Mouse (Mus musculus): ENCODE measurements around the gene Nrm. TPM values are rescaled to one million over a fixed set of nuclear protein-coding genes. Genes with fewer than 3 reads are reported as not detected.
"Not testable (repeated sequence)": the region's sequence is repeated elsewhere in the genome, so short reads cannot be mapped to it uniquely, and the experiment has no call there.

The Nrm gene
- polyA plus RNA-seq, 1 experiment from 2014 or later, result 84.5 TPM

DNA sequence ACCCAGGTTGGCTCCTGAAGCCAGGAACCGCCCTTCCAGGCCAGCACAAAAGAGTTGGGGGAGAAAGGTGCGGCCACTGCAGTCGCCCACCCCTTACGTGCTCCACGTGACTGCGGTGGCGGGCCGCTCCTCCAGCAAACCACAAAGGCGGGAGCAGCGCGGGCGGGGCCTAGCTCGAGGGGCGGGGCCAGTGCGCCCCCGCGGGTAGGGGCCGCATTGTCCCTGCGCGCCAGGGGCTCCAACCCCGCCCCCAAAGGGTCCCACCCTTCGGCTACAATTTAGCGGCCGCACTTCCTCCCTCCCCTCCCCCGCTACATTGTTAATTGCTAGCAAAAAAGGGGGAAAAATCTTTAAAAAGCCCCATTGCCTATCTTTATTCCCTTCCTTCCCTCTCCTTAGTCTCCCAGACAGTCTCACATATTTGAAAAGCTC, 24.1 kb upstream of the Nrm start:
- Histone ChIP-seq H3K4me1 (peaks cover 39% of the 10 kb centered on the region), H3K36me3 (peaks cover 50% of the 10 kb centered on the region), H3K27ac (replicated peaks) (peak overlapping the region; percentile 99), H3K27me3 (ENCODE audit: low read depth, poor library complexity, severe bottlenecking) (no peaks in the 10 kb centered on the region), H3K4me3 (peak overlapping the region; percentile 80), H3K9me3 (replicated peaks) (no peaks in the 10 kb centered on the region)
- peak; percentile 93 for DNase-seq (ENCODE audit: low spot score)
- WGBS, result 0% methylated on average over 25 of the region's 25 CpGs

DNA sequence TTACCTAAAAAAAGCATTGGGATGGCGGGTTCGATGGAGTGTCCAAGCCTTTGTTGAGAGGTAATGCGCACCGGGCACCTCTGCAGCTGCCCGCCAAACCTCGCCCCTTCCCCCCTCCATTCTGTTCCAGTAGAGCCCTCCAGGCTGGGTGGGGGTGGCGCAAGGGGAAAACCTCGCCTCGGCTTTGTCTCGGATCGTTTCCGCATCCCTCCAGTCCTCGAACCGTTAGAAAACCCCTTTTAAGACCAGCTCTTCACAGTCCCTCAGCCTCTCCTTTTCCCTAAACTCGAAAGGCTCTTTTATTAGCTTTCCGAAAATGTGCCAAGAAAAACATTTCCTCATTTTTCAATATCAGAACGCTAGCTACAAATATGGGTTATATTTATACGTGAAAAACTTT, 23.6 kb upstream of the Nrm start:
- Histone ChIP-seq H3K9me3 (replicated peaks) (no peaks in the 10 kb centered on the region), H3K27me3 (ENCODE audit: low read depth, poor library complexity, severe bottlenecking) (no peaks in the 10 kb centered on the region), H3K27ac (replicated peaks) (peak overlapping the region; percentile 99), H3K4me3 (peak overlapping the region; percentile 80), H3K36me3 (peaks cover 45% of the 10 kb centered on the region), H3K4me1 (peaks cover 44% of the 10 kb centered on the region)
- DNase-seq (ENCODE audit: low spot score), result peak; percentile 70
- WGBS, result under 1% methylated on average over 18 of the region's 18 CpGs

DNA sequence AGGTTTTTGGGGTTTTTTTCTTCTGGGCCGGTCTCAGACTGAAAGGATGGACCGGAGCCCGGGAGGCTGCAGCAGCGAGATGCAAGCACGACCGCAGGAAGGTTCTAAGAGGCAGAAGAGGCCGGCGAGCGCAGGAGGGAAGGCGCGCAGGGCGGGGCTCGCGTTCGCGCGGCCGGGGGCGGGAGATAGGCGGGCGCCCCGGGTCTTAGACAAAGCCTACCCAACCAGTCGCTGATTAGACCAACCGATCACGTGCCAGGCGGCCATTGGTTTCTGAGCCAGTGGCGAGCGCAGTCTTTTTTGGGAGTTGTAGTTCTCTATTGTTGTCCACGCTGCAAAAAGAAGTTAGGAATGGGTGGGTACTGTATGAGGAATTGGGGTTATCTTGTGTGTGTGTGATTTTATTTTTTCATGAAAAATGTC, 23.0 kb upstream of the Nrm start, which contains the start of gene Tubb5:
Gene Tubb5 (minus strand): TSS at position 185 of the 423 bp plus-strand sequence.
- peak; percentile 97 for DNase-seq (ENCODE audit: low spot score)
- peaks cover 39% of the 10 kb centered on the region for H3K36me3 ChIP-seq
- H3K27me3 ChIP-seq (ENCODE audit: low read depth, poor library complexity, severe bottlenecking), result no peaks in the 10 kb centered on the region
- peak within 1 kb of the TSS; percentile 80 for H3K4me3 ChIP-seq
- H3K27ac ChIP-seq (replicated peaks), result peak within 1 kb of the TSS; percentile 99
- WGBS, result 2% methylated on average over 29 of the region's 29 CpGs
- no peaks in the 10 kb centered on the region for H3K9me3 ChIP-seq (replicated peaks)
- H3K4me1 ChIP-seq, result peaks cover 51% of the 10 kb centered on the region

DNA sequence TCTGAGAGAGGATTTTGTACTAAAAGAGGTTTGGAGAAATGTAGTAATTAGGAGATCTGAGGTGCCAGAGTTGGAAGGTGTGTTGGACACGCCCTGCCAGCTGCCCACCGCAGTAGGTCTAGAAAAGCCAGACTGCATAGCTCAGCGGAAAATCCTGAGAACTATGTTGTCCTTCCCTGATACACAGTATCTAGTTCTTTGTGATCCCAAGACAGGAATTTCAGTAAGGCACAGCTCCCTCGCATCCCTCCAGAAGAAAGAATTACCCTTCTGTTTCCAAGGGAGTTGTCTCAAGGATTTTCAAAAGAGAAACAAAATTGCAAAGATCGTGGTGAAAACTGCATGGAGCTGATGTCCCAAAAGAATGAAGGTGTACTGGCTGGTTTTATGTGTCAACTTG, 22.5 kb upstream of the Nrm start:
- peak; percentile 46 for DNase-seq (ENCODE audit: low spot score)
- H3K27me3 ChIP-seq (ENCODE audit: low read depth, poor library complexity, severe bottlenecking), result no peaks in the 10 kb centered on the region
- H3K4me3 ChIP-seq, result peak overlapping the region; percentile 80
- no peaks in the 10 kb centered on the region for H3K9me3 ChIP-seq (replicated peaks)
- 3% methylated on average over 5 of the region's 5 CpGs for WGBS
- peak overlapping the region; percentile 99 for H3K27ac ChIP-seq (replicated peaks)
- H3K36me3 ChIP-seq, result peaks cover 36% of the 10 kb centered on the region
- peaks cover 52% of the 10 kb centered on the region for H3K4me1 ChIP-seq

DNA sequence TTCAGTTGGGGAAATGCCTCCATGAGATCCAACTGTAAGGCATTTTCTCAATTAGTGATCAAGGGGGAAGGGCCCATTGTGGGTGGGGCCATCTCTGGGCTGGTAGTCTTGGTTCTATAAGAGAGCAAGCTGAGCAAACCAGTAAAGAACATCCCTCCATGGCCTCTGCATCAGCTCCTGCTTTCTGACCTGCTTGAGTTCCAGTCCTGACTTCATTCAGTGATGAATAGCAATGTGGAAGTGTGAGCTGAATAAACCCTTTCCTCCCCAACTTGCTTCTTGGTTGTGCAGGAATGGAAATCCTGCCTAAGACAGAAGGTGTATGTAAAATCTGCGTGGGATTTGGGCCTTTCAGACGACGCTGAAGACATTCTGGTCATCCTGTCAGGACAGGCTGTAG, 22.1 kb upstream of the Nrm start:
- WGBS, result 51% methylated on average over 3 of the region's 3 CpGs

DNA sequence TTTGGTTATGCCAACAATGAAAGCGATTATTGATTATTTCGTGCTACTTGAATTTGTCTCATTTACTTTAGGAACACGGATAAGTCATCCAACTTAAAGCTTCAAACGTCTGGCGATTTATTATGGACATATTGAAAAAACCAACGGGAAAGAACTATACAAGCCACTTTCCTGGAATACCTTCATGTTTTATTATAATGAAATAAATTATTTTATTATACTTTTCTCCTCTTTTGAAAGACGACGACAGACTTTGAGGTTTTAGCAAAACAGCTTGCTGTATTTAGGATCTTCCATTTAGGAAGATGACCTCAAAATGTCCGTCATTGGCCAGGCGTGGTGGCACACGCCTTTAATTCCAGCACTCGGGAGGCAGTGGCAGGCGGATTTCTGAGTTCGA, 20.6 kb upstream of the Nrm start:
- 59% methylated on average over 14 of the region's 14 CpGs for WGBS
- no peaks in the 10 kb centered on the region for H3K9me3 ChIP-seq (replicated peaks)
- H3K4me3 ChIP-seq, result peak overlapping the region; percentile 70
- peaks cover 37% of the 10 kb centered on the region for H3K4me1 ChIP-seq
- peak overlapping the region; percentile 93 for H3K27ac ChIP-seq (replicated peaks)
- H3K27me3 ChIP-seq (ENCODE audit: low read depth, poor library complexity, severe bottlenecking), result no peaks in the 10 kb centered on the region
- no peak for DNase-seq (ENCODE audit: low spot score)
- peaks cover 33% of the 10 kb centered on the region for H3K36me3 ChIP-seq

More for the DNA sequence above, 22.1 kb upstream of the Nrm start:
- Histone ChIP-seq H3K36me3 (peaks cover 34% of the 10 kb centered on the region), H3K4me3 (peak overlapping the region; percentile 80), H3K27ac (replicated peaks) (peak overlapping the region; percentile 99), H3K4me1 (peaks cover 51% of the 10 kb centered on the region)
- DNase-seq (ENCODE audit: low spot score); H3K27me3 ChIP-seq (ENCODE audit: low read depth, poor library complexity, severe bottlenecking); H3K9me3 ChIP-seq (replicated peaks): not testable (repeated sequence)

DNA sequence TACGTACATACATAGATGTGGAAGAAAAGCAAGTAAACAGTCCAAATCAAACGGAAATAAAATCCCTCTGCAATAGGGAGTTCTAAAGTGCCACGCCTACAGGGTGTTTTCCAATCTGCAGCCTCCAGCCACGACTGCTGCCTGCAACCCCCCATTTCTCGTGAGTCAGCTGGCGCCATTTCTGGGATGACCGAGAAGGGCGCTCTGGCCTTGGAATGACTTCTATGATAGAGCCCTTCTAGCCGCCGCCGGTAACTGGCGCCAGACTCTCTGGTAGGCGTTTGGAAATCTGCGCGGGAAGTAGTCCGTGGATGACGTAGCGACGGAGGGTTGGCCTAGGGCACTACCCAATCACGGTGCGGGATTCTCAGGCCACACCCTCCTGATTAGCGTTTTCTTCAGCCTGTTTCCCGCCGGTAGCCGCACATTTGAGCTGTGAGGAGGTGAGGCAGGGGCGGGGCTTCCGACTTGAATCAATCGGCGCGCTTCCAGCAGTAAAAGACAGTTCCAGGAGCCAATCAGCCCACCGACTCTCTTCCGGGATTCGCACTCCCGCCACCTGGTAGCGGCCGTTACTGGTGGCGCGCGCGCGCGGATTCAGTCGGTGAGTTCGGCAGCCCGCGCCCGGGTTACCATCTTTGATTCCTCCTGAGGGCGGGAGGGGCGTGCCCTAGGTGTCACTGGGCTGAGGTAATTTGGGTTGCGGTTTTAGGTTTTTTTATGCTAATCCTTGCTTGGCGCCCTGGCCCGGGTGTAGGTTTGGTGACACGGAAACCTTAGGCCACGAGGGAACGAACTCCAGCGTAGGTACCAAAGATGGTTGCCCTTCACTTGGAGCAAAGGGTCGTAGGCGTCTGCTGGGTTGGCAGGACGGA, 19.8 kb upstream of the Nrm start, which contains the start of gene Mdc1:
Gene Mdc1 (plus strand): TSS at position 440 of the 875 bp plus-strand sequence.
- H3K9me3 ChIP-seq (replicated peaks), result no peaks in the 10 kb centered on the region
- H3K27ac ChIP-seq (replicated peaks), result peak within 1 kb of the TSS; percentile 93
- peak within 1 kb of the TSS; percentile 70 for H3K4me3 ChIP-seq
- no peaks in the 10 kb centered on the region for H3K27me3 ChIP-seq (ENCODE audit: low read depth, poor library complexity, severe bottlenecking)
- H3K36me3 ChIP-seq, result peaks cover 33% of the 10 kb centered on the region
- H3K4me1 ChIP-seq, result peaks cover 29% of the 10 kb centered on the region
- under 1% methylated on average over 59 of the region's 59 CpGs for WGBS
- peak; percentile 100 for DNase-seq (ENCODE audit: low spot score)

DNA sequence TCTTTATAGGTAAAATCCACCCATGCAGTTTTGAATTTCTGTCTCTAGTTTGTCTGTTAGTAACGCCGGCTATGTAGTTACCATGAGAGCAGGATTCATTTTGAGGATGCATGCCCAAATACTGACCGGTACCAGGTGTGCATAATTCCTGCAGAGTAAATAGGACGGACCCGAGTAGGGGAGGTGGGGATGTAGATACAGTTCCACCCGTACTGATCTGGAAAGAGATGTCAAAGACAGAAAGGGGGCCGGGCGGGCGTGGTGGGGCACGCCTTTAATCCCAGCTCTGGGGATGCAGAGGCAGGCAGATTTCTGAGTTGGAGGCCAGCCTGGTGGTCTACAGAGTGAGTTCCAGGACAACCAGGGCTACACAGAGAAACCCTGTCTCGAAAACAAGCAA, 19.1 kb upstream of the Nrm start:
- 26% methylated on average over 11 of the region's 11 CpGs for WGBS
- Histone ChIP-seq H3K27ac (replicated peaks) (peak overlapping the region; percentile 93), H3K4me1 (peaks cover 27% of the 10 kb centered on the region), H3K27me3 (ENCODE audit: low read depth, poor library complexity, severe bottlenecking) (no peaks in the 10 kb centered on the region), H3K4me3 (peak overlapping the region; percentile 70), H3K9me3 (replicated peaks) (no peaks in the 10 kb centered on the region), H3K36me3 (peaks cover 33% of the 10 kb centered on the region)
- peak; percentile 25 for DNase-seq (ENCODE audit: low spot score)

DNA sequence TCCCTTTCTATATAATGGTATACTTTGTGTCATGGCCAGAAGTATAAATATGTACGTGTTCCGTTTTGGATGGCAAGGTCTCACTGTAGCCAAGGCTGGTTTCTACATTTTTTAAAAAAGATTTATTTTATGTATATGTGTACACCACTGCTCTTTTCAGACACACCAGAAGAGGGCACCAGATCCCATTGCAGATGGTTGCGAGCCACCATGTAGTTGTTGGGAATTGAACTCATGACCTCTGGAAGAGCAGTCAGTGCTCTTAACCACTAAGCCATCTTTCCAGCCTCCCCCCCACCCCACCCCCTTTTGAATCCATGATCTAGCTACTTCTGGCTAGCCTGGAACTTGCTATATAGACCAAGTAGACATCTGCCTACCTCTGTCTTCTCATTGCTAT, 17.6 kb upstream of the Nrm start:
- no peak overlapping the region for H3K27ac ChIP-seq (replicated peaks)
- peaks cover 48% of the 10 kb centered on the region for H3K36me3 ChIP-seq
- no peaks in the 10 kb centered on the region for H3K9me3 ChIP-seq (replicated peaks)
- no peaks in the 10 kb centered on the region for H3K27me3 ChIP-seq (ENCODE audit: low read depth, poor library complexity, severe bottlenecking)
- peaks cover 26% of the 10 kb centered on the region for H3K4me1 ChIP-seq
- DNase-seq (ENCODE audit: low spot score), result no peak
- peak overlapping the region; percentile 70; the same call in 1 of the 2 replicates for H3K4me3 ChIP-seq
- WGBS, result 97% methylated on average over 3 of the region's 3 CpGs

DNA sequence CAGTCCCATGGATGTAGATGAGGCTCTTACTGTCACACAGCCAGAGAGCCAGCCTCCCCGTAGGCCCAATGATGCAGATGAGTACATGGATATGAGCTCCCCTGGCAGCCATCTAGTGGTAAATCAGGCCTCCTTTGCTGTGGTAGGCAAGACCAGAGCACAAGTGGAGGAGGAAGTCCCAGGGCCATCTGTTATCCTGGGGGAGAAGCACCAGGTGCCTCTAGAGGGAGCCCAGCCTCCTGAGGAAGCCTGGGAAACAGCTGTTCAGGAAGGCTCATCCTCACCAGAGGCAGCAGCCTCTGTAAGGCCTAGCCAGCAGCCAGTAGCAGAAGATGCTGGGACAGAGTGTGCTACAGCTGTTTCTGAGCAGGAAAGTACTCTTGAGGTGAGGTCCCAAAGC, 13.0 kb upstream of the Nrm start:
- 76% methylated on average over 1 of the region's 1 CpGs for WGBS
- peaks cover 94% of the 10 kb centered on the region for H3K36me3 ChIP-seq

DNA sequence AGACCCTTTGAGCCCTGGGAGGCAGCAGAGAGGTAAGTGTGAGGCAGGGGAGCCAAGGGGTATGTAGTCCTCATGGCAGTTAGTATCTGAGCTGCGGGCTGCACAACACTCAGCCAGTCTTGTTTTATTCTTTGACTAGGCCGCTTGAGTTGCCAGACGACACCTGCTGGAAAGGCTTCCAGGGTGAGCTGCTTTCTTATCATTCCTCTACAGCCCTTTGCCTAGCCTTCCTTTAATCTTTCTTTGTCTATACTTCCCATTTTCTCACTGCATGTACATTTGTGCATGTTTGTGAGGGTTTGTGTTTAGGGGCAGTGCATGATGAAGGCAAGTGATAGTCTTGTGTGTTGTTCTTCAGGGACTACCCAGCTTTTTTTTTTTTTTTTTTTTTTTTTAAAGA, 10.1 kb upstream of the Nrm start:
- DNase-seq (ENCODE audit: low spot score), result no peak
- H3K9me3 ChIP-seq (replicated peaks), result no peaks in the 10 kb centered on the region
- peaks cover 99% of the 10 kb centered on the region for H3K36me3 ChIP-seq

More for the DNA sequence above, 13.0 kb upstream of the Nrm start:
- no peak for DNase-seq (ENCODE audit: low spot score)
- Histone ChIP-seq H3K27me3 (ENCODE audit: low read depth, poor library complexity, severe bottlenecking) (no peaks in the 10 kb centered on the region), H3K4me1 (peaks cover 2% of the 10 kb centered on the region), H3K27ac (replicated peaks) (no peak overlapping the region), H3K9me3 (replicated peaks) (no peaks in the 10 kb centered on the region), H3K4me3 (no peak overlapping the region; the same call in 1 of the 2 replicates)

DNA sequence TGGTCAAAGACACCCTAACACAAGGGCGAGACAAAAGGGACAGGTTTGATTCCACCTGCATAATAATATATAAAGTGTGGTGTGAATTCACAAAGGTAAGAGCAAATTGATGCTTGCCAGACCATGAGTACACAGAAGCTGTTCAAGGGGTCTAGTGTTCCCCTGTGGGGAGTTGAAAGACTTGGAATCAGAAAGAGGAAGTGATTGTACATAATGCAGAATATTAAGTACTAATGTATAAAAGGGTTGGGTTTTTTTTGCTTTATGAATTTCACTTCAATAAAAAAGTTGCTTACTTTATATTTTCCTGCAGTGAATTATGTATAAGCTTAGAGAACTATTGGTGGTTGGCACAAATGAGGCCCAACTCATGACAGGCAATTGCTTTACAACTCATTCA, 1.7 kb upstream of the Nrm start:
- H3K36me3 ChIP-seq, result peaks cover 66% of the 10 kb centered on the region
- WGBS, result 85% methylated on average over 1 of the region's 1 CpGs

More for the DNA sequence above, 10.1 kb upstream of the Nrm start:
- 91% methylated on average over 3 of the region's 3 CpGs for WGBS
- Histone ChIP-seq H3K27me3 (ENCODE audit: low read depth, poor library complexity, severe bottlenecking) (no peaks in the 10 kb centered on the region), H3K4me1 (no peaks in the 10 kb centered on the region), H3K27ac (replicated peaks) (no peak overlapping the region), H3K4me3 (no peak overlapping the region)

DNA sequence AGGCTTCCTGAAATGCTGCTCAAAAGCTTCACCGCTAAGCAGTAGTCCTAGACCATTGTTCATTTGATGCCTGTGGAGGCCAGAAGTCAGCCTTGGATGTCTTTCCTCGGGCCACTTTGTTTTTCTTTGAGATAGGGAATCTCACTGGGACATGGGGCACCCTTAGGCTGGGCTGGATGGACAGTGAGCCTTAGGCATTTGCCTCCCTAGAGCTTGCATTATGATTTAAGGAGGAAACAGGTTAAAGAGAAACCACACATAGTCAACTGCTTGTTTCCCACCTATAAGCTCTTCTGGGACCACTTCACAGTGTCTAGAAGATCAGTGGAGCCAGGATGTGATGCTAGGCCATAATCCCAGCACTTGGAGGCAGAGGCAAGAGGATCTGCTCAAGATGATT, 1.3 kb upstream of the Nrm start:
- Histone ChIP-seq H3K27ac (replicated peaks) (no peak overlapping the region), H3K4me1 (peaks cover 26% of the 10 kb centered on the region)

More for the DNA sequence above, 1.7 kb upstream of the Nrm start:
- no peak overlapping the region for H3K4me3 ChIP-seq
- H3K27ac ChIP-seq (replicated peaks), result no peak overlapping the region
- no peak for DNase-seq (ENCODE audit: low spot score)
- H3K27me3 ChIP-seq (ENCODE audit: low read depth, poor library complexity, severe bottlenecking), result no peaks in the 10 kb centered on the region
- no peaks in the 10 kb centered on the region for H3K9me3 ChIP-seq (replicated peaks)
- peaks cover 22% of the 10 kb centered on the region for H3K4me1 ChIP-seq

More for the DNA sequence above, 1.3 kb upstream of the Nrm start:
- Histone ChIP-seq H3K4me3 (0 out of 2 replicates have a peak overlapping the region, but pooled peaks have one; percentile 71), H3K27me3 (ENCODE audit: low read depth, poor library complexity, severe bottlenecking) (no peaks in the 10 kb centered on the region), H3K36me3 (peaks cover 64% of the 10 kb centered on the region), H3K9me3 (replicated peaks) (no peaks in the 10 kb centered on the region)
- DNase-seq (ENCODE audit: low spot score), result no peak
- 68% methylated on average over 2 of the region's 2 CpGs for WGBS
